Mouse (Mus musculus) MEL (cell line): ENCODE measurements around the gene Abcb11.

ENCODE experiments used
- BHLHE40 ChIP-seq: IDR thresholded peaks from 2 replicates; pipeline ENCODE4 v1.6.1; 2012; ENCODE audit warnings: low read depth, mild to moderate bottlenecking, inconsistent platforms, low read length, improper control_type of control experiment, borderline replicate concordance
- CTCF ChIP-seq, 3 experiments: IDR thresholded peaks in 2 of 3; conservative IDR thresholded peaks in 1 of 3; 2 replicates each; pipeline ENCODE4 v1.5.1; 2011 to 2012; ENCODE audit warnings: low read length in 3 of 3, low read depth in 2 of 3, mild to moderate bottlenecking in 2 of 3, improper control_type of control experiment in 1 of 3, inconsistent platforms in 1 of 3, mixed read lengths in 1 of 3, moderate library complexity in 1 of 3; ENCODE audit not compliant: control insufficient read depth in 1 of 3, insufficient read depth in 1 of 3, poor library complexity in 1 of 3, severe bottlenecking in 1 of 3
- ZNF384 ChIP-seq: IDR thresholded peaks from 2 replicates; pipeline ENCODE4 v1.6.1; 2012; ENCODE audit warnings: low read depth, mild to moderate bottlenecking, inconsistent platforms, low read length, improper control_type of control experiment

DNA sequence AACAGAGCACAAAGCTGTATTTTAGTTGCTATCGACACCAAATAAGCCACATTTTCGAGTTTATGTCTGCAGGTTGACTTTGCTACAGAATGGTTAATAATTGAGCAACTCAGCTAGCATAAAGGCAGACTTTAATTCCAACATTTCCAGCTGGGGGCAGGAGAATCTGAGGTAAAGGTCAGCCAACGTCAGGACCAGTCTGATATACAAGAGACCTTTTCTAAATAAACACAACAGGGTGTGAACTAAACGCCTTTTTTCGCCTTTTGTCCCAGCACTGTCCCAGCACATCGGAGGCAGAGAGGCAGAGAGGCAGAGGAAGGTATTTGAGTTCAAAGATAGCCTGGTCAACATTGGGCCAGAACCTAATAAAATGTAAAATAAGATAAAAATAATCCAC lies 137.2 kb downstream of the Abcb11 start:
- TF ChIP-seq CTCF (IDR thresholded peaks at IDR 0.05 in 2 of 3, conservative IDR thresholded peaks at IDR 0.05 in 1 of 3; ENCODE audit: control insufficient read depth in 1 of 3, insufficient read depth in 1 of 3, low read depth in 2 of 3, low read length in 3 of 3, poor library complexity in 1 of 3, severe bottlenecking in 1 of 3) (no peak), ZNF384 (no peak), BHLHE40 (no peak)
